Mouse (Mus musculus) hindbrain, embryonic 10.5 days (tissue): ENCODE results near the gene 2510002D24Rik. TPM values are rescaled to one million over a fixed set of nuclear protein-coding genes. Genes with fewer than 3 reads are reported as not detected.
"Not testable (repeated sequence)": the region's sequence is repeated elsewhere in the genome, so short reads cannot be mapped to it uniquely, and the experiment has no call there.

Experiments used
- DNase-seq: peaks from one replicate; pipeline ENCODE4 v3.0.0-alpha.2; 2017; ENCODE audit warnings: low spot score
- H3K27ac ChIP-seq: fragments of 300-500 bp; sonication (generic); 2 replicates; pipeline ENCODE4 v1.5.1; 2016; ENCODE audit warnings: mild to moderate bottlenecking, moderate library complexity
- H3K27me3 ChIP-seq: fragments of 300-500 bp; sonication (generic); 2 replicates; pipeline ENCODE4 v1.6.1; 2016; ENCODE audit warnings: mild to moderate bottlenecking; ENCODE audit not compliant: poor library complexity, insufficient read depth, severe bottlenecking
- H3K36me3 ChIP-seq: fragments of 300-500 bp; sonication (generic); 2 replicates; pipeline ENCODE4 v1.6.1; 2016; ENCODE audit warnings: mild to moderate bottlenecking, moderate library complexity
- H3K4me1 ChIP-seq: fragments of 300-500 bp; sonication (generic); replicated peaks from 2 replicates; pipeline ENCODE4 v1.6.1; 2016; ENCODE audit warnings: mild to moderate bottlenecking
- H3K4me3 ChIP-seq: fragments of 300-500 bp; sonication (generic); 2 replicates; pipeline ENCODE4 v1.5.1; 2016; ENCODE audit warnings: mild to moderate bottlenecking, moderate library complexity
- H3K9me3 ChIP-seq: fragments of 300-500 bp; sonication (generic); 2 replicates; pipeline ENCODE4 v1.6.1; 2016; ENCODE audit warnings: mild to moderate bottlenecking, moderate library complexity
- WGBS: fragments of 180-500 bp; shearing (Covaris S2); methylation state at CpG from one replicate; pipeline ENCODE4 v1.1.7; 2016; 5-methylcytosine and 5-hydroxymethylcytosine counted together
- polyA plus RNA-seq: library from polyadenylated mRNA; unstranded; fragments of >200 nt; fragmentation: Nextera tagmentation; extraction: Ambion mirVana; gene quantifications from 2 replicates; pipeline ENCODE4 v1.2.1, GENCODE M21; 2016

The 2510002D24Rik gene
- polyA plus RNA-seq, 1 experiment from 2014 or later = 27.3 TPM

DNA sequence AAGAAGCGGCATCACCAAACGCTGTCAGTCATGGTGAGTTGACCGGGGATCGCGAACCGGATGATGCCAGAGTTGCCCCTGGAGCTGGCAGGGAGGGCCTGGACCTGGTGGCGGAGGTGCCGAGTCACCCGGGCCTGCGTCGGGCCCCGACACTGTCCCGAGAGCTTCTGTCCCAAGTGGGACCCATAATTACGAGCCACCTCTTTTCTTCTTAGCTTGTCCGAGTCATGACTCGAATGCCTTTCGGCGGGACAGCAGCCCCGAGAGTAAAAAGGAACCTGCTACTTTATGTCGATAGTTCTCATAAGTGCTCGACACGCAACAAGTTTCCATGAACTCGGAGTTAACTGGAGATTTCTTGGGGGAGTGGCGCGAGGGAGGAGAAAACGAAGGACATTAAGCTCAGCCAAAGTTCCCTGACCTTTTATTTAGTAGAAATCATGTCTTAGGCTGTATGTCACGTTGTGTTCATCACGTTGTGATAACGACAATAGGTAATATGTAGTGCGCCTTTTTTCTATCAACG lies 23.9 kb upstream of the 2510002D24Rik start:
- H3K9me3 ChIP-seq = no peaks in the 10 kb centered on the region
- H3K4me3 ChIP-seq = peak overlapping the region; percentile 79
- peaks cover 55% of the 10 kb centered on the region for H3K36me3 ChIP-seq
- no peaks in the 10 kb centered on the region for H3K27me3 ChIP-seq
- no peak for DNase-seq
- peak overlapping the region; percentile 91 for H3K27ac ChIP-seq
- peaks cover 30% of the 10 kb centered on the region for H3K4me1 ChIP-seq
- 3% methylated on average over 31 of the region's 31 CpGs for WGBS

DNA sequence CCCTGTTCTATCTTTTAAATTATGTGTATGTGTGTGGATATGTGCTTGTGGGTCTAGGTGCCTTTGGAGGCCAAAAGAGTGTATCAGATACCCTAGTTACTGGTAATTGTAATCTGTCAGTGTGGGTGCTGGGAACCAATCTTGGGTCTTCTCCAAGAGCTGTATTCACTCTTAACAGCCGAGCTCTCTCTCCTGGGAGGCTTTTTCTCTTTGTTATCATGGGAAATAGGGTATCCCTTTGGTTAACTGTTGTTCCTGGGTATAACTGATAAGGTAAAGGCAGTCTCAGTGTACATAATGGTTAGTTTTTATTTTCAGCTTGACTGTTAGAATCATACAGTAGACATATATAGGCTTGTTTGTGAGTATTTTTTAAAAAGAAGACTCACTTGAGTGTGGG lies 14.0 kb upstream of the 2510002D24Rik start:
- Histone ChIP-seq H3K4me3 (no peak overlapping the region), H3K36me3 (peaks cover 100% of the 10 kb centered on the region), H3K4me1 (no peaks in the 10 kb centered on the region), H3K9me3 (no peaks in the 10 kb centered on the region), H3K27me3 (no peaks in the 10 kb centered on the region), H3K27ac (no peak overlapping the region)
- 84% methylated on average over 1 of the region's 1 CpGs for WGBS
- DNase-seq = no peak

DNA sequence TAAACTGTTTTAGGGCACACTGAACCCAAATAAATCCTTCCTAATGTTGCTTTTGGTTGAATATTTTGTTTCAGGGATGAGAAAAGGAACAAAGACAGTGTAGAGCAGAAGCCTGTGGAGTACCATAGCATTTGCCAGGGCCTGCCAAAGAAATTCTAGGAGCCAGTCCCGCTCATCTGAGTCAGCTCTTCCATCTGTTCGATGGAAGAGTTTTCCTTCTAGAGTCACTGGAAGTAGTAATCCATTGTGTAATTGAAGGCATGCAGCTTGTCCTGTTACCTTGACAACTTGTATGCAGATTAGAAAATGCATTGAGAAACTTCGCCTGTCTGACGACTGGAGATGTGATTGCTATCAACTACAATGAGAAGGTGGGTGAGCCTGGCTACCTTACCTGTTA lies 13.5 kb upstream of the 2510002D24Rik start:
- no peaks in the 10 kb centered on the region for H3K27me3 ChIP-seq
- H3K36me3 ChIP-seq = peaks cover 100% of the 10 kb centered on the region
- H3K27ac ChIP-seq = no peak overlapping the region
- DNase-seq = no peak
- no peaks in the 10 kb centered on the region for H3K4me1 ChIP-seq
- no peaks in the 10 kb centered on the region for H3K9me3 ChIP-seq
- no peak overlapping the region for H3K4me3 ChIP-seq
- WGBS = 81% methylated on average over 4 of the region's 4 CpGs

DNA sequence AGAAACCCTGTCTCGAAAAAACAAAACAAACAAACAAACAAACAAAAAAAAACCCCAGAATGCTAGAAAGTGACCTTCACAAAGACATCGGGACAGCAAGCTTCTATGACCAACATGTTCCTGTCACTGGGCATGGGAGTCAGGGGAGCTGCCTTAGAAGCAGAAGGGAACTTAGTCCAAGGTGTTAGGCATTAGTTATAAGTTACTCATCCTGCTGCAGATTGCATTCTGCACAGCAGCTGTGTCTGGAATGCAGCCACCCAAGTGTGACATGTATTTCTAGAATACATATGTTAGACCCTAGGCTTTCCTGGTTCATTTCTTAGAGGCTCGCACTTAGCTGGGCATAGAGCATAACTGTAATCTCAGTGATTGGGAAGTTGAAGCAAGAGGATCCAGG lies 7.7 kb upstream of the 2510002D24Rik start:
- Histone ChIP-seq H3K4me1 (no peaks in the 10 kb centered on the region), H3K4me3 (no peak overlapping the region), H3K36me3 (peaks cover 100% of the 10 kb centered on the region), H3K27ac (no peak overlapping the region), H3K27me3 (no peaks in the 10 kb centered on the region), H3K9me3 (no peaks in the 10 kb centered on the region)
- no peak for DNase-seq
- 94% methylated on average over 3 of the region's 3 CpGs for WGBS

DNA sequence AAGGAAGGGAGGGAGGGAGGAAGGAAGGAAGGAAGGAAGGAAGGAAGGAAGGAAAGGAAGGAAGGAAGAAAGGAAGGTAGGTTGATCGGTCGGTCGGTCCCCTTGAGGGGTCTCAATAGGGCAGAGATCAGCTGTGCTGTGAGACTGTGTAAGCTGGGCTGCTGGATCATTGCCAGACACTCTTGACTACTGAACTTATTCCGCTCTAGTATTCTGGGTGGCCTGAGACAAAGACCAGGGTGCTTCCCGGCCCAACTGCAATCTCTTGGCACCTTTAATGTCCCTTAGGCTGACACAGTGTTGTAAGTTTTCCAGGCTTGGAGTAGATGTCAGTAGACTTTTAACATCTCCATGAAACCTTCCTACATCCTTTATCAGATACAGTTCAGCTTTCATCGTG lies 7.3 kb upstream of the 2510002D24Rik start:
- H3K27ac ChIP-seq = no peak overlapping the region
- H3K4me1 ChIP-seq = no peaks in the 10 kb centered on the region
- 93% methylated on average over 6 of the region's 6 CpGs for WGBS
- H3K36me3 ChIP-seq = peaks cover 100% of the 10 kb centered on the region
- no peaks in the 10 kb centered on the region for H3K9me3 ChIP-seq
- no peak for DNase-seq
- H3K27me3 ChIP-seq = no peaks in the 10 kb centered on the region
- H3K4me3 ChIP-seq = no peak overlapping the region

DNA sequence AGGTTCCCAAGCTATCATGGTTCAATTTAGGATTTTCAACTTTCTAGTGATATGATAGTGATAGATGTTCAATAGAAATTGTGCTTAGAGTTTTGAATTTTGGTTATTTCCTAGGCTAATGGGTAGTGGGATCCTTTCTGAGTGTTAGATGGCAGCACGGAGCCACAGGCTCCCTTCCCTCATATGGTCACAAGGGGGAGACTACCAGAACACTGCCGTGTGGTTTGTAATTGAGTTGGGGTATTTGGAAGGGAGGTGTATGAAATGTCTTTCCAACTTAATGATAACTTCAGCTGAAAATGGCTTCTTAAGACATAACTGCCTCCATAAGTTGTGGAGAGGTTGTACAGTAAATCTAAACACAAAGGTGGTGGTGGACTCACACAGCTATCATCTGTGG lies 2.9 kb upstream of the 2510002D24Rik start:
- Histone ChIP-seq H3K4me3 (no peak overlapping the region), H3K9me3 (no peaks in the 10 kb centered on the region), H3K27ac (no peak overlapping the region), H3K27me3 (no peaks in the 10 kb centered on the region), H3K36me3 (peaks cover 76% of the 10 kb centered on the region), H3K4me1 (peaks cover 12% of the 10 kb centered on the region)
- WGBS = 80% methylated on average over 2 of the region's 2 CpGs
- DNase-seq = no peak

DNA sequence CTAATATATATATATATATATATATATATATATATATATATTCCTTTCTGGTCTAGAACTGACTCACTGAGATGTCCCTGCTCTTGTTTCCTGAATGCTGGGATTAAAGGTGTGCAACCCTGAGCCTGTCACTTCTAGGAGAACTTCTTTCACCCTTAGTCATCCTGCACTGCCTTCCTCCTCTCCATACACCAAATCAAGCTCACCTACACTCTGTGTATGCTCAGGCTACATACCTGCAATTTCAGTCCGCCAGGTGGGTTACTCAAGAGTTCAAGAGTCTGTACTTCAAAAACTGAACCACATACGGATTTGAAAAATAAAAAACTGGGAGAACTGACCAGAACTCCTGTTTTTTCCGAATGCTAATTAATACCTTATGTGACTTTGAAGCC lies 308 bp upstream of the 2510002D24Rik start:
- peaks cover 62% of the 10 kb centered on the region for H3K36me3 ChIP-seq
- H3K27me3 ChIP-seq = no peaks in the 10 kb centered on the region

DNA sequence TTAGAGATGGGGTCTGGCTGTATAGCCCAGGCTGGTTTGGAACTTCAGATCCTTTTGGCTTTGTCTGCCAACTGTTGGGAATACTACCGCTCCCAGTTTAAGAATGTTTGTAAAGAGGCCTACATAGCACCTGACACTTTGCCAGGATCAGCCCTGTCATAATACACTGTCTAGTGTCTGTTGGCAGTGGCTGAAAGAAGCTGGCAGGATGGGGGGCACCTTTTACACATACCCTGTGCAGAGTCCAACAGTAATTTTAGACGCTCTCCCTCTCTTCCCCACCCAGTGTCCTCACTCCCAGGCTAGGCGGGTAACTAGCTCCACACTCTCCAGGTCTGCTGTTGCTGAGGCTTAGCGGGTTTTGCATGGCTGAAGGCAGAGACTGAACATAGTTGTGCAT lies 2.0 kb downstream of the 2510002D24Rik start:
- no peak overlapping the region for H3K4me3 ChIP-seq
- peaks cover 12% of the 10 kb centered on the region for H3K4me1 ChIP-seq
- H3K9me3 ChIP-seq = no peaks in the 10 kb centered on the region
- peaks cover 40% of the 10 kb centered on the region for H3K36me3 ChIP-seq
- H3K27me3 ChIP-seq = no peaks in the 10 kb centered on the region
- H3K27ac ChIP-seq = no peak overlapping the region
- WGBS = 93% methylated on average over 4 of the region's 4 CpGs
- no peak for DNase-seq

More for the DNA sequence above, 308 bp upstream of the 2510002D24Rik start:
- DNase-seq = peak; percentile 3
- Histone ChIP-seq H3K9me3 (no peaks in the 10 kb centered on the region), H3K27ac (no peak overlapping the region), H3K4me3 (peak overlapping the region; percentile 90), H3K4me1 (peaks cover 12% of the 10 kb centered on the region)
- WGBS = 29% methylated on average over 3 of the region's 3 CpGs

DNA sequence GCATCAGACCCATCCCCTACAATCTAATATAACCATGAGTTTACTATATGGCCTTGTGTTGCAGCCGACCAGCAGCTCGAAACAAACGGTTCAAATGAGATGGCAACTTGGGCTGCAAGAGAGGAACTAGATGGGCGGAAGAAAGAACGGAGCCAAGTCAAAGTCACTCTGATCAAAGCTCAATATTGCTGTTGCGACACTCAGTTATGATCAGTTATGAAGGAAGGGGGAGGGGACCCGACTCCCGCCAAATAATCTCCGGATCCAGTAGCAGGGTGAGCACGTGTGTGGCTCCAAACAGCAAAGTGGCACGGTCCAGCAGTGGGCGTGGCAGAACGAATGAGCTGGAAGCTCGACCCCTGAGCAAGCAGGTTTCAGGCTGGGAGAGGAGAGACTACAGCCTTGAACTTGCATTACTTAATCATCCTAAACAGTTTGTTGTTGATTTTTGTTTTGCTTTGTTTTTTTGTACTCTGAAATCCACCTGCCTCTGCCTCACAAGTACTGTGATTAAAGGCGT lies 10.0 kb downstream of the 2510002D24Rik start:
- no peak overlapping the region for H3K4me3 ChIP-seq
- H3K4me1 ChIP-seq = no peaks in the 10 kb centered on the region
- WGBS = 87% methylated on average over 15 of the region's 15 CpGs
- peaks cover 3% of the 10 kb centered on the region; the same call in 1 of the 2 replicates for H3K9me3 ChIP-seq
- H3K36me3 ChIP-seq = no peaks in the 10 kb centered on the region
- DNase-seq = no peak
- H3K27me3 ChIP-seq = no peaks in the 10 kb centered on the region
- no peak overlapping the region for H3K27ac ChIP-seq

DNA sequence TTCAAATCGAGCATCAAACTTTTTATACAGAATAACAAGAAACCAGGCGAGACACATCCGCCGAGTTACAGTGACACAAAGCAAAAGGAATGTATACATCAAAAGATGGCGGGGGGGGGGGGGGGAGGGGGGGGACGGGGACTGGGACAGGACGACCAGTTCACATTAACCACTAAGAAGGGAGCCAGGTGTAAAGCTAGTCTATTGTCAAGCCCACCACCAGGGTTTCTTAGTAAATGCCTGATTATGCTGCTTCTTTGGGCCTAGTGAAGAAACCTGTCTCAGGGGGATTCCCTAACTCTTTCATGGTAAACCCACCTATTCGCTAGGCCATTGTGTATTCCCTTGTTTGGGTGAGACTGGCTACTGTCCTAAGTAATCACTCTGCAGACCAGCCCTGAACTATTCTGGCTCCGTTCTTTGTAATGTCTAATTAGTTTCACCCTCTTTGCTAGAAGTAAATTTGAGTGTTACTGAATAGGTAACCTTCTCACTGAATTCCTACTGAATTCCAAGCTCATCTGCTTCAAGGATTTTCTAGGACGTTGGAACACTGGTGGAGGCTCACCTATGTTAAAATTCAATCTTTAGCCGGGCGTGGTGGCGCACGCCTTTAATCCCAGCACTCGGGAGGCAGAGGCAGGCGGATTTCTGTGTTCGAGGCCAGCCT lies 13.3 kb downstream of the 2510002D24Rik start:
- DNase-seq, H3K36me3 ChIP-seq, H3K4me1 ChIP-seq, H3K9me3 ChIP-seq, H3K4me3 ChIP-seq, H3K27me3 ChIP-seq, H3K27ac ChIP-seq: not testable (repeated sequence)
- WGBS = 92% methylated on average over 15 of the region's 17 CpGs

DNA sequence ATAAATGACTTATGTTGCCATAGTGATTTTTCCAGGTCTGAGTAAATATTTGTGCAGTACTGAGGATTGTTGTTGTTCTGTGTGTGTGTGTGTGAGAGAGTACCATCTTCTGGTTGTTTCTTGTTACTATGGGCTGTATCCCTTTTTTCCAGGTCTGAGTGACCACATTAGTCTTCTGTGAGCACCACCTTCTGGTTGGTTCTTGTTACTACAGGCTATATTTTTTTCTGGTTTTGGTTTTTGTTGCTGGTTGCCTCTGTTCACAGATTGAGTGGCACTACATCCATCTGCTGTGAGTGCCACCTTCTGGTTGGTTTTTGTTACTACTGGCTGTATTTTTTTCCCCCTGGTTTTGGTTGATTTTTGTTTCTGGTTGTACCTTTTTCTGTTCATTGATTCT lies 22.2 kb downstream of the 2510002D24Rik start:
- Histone ChIP-seq H3K4me1 (no peaks in the 10 kb centered on the region), H3K4me3 (no peak overlapping the region), H3K36me3 (no peaks in the 10 kb centered on the region), H3K27me3 (no peaks in the 10 kb centered on the region), H3K27ac (no peak overlapping the region), H3K9me3 (no peaks in the 10 kb centered on the region)
- no peak for DNase-seq

DNA sequence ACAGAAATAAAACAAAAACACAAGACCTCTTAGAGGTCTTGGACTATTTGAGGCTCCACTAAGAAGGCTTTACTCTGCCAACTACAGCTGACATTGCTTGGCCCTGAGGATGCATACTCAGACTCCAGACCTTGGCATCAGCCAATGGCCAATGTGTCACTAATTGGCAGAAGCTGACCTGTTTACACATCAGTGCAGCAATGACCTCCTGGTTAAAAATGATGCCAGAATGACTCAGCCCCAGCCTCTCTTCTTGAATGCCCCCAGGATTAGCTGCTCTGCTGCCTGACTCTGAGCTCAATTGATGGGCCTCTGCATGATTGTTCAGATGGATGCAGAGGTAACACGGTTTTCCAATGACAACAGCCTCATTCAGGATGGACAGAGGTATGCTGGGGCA lies 23.8 kb downstream of the 2510002D24Rik start:
- WGBS = 79% methylated on average over 1 of the region's 1 CpGs
- Histone ChIP-seq H3K36me3 (no peaks in the 10 kb centered on the region), H3K4me3 (no peak overlapping the region), H3K27me3 (no peaks in the 10 kb centered on the region), H3K27ac (no peak overlapping the region), H3K9me3 (no peaks in the 10 kb centered on the region), H3K4me1 (no peaks in the 10 kb centered on the region)
- no peak for DNase-seq

DNA sequence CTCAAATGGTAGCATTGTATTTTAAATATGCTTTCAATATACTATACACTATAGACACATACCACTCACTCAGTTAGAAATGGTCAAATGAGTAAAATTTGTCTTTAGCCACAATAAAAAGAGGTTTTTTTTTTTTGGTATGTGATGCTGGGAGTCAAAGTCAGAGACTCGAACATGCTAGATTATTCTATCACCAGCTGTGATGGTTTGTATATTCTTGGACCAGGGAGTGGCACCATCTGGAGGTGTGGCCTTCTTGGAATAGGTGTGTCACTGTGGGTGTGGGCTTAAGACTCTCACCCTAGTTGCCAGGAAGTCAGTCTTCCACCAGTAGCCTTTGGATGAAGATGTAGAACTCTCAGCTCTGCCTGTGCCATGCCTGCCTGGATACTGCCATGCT lies 34.1 kb downstream of the 2510002D24Rik start:
- DNase-seq, H3K27me3 ChIP-seq, H3K27ac ChIP-seq, H3K4me1 ChIP-seq, H3K4me3 ChIP-seq, H3K9me3 ChIP-seq: not testable (repeated sequence)
- peaks cover 59% of the 10 kb centered on the region for H3K36me3 ChIP-seq
- WGBS = 86% methylated on average over 1 of the region's 1 CpGs

DNA sequence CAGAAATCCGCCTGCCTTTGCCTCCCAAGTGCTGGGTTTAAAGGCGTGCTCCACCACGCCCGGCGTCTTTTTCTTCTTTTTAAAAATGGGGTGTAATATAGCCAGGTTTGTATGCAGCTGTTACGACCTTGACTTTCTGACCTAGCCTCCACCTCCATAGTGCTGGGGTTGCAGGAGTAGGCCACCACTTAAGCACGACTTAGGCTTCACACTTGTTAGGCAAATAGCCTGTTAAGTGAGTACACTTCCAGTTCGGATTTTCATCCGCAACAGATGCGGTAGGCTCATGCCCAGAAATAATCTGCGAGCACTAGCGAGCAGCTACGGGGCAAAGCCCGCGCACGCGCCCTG lies 39.7 kb downstream of the 2510002D24Rik start:
- Histone ChIP-seq H3K4me1 (peaks cover 21% of the 10 kb centered on the region), H3K27me3 (no peaks in the 10 kb centered on the region), H3K27ac (peak overlapping the region; percentile 97), H3K36me3 (peaks cover 62% of the 10 kb centered on the region), H3K9me3 (no peaks in the 10 kb centered on the region), H3K4me3 (peak overlapping the region; percentile 93)
- DNase-seq = no peak
- 1% methylated on average over 17 of the region's 17 CpGs for WGBS
